Mouse (Mus musculus): ENCODE results near the gene Tcf7l2. TPM values are rescaled to one million over a fixed set of nuclear protein-coding genes. Genes with fewer than 3 reads are reported as not detected.

Gene Tcf7l2
- total and polyA plus RNA-seq, 2 experiments from 2014 or later, result 3.0 to 38.6 TPM

- Histone ChIP-seq H3K36me3 (replicated peaks; ENCODE audit: control insufficient read depth, insufficient read depth, low read length) (no peaks in the 10 kb centered on the region; the same call in 1 of the 2 replicates), H3K4me2 (ENCODE audit: low read depth, low read length) (no peak overlapping the region), H3K27ac (ENCODE audit: low read depth) (no peak overlapping the region), H3K4me1 (ENCODE audit: control insufficient read depth, insufficient read depth) (peaks cover 39% of the 10 kb centered on the region), H3K9me3 (replicated peaks; ENCODE audit: control insufficient read depth, low read length) (no peaks in the 10 kb centered on the region), H3K27me3 (ENCODE audit: control insufficient read depth, insufficient read depth, low read length) (no peaks in the 10 kb centered on the region), H3K4me3 (ENCODE audit: low read depth, low read length) (no peak overlapping the region), H3K9ac (replicated peaks; ENCODE audit: low read depth, low read length) (no peak overlapping the region)
- DNase-seq (ENCODE audit: low spot score), result no peak
- TF ChIP-seq EP300 (IDR thresholded peaks at IDR 0.05; ENCODE audit: low read depth), result no peak
- TF ChIP-seq CTCF (IDR thresholded peaks at IDR 0.05; ENCODE audit: low read depth), result no peak
- ATAC-seq (ENCODE audit: insufficient read depth, low read depth), result no peak
- WGBS, result 87% methylated on average over 8 of the region's 8 CpGs
Observed at GRCm38 (mm10) chr19:55794194-55794945, 52.8 kb downstream of the Tcf7l2 start.

GRCm38 (mm10) chr19:55794946-55795340 is 53.3 kb downstream of the Tcf7l2 start:
- H3K4me3 ChIP-seq (ENCODE audit: low read depth, low read length), result no peak overlapping the region
- H3K9me3 ChIP-seq (replicated peaks; ENCODE audit: control insufficient read depth, low read length), result no peaks in the 10 kb centered on the region
- H3K9ac ChIP-seq (replicated peaks; ENCODE audit: low read depth, low read length), result no peak overlapping the region
- DNase-seq (ENCODE audit: low spot score) (no peak), ATAC-seq (ENCODE audit: insufficient read depth, low read depth) (no peak)
- no peaks in the 10 kb centered on the region; the same call in 1 of the 2 replicates for H3K36me3 ChIP-seq (replicated peaks; ENCODE audit: control insufficient read depth, insufficient read depth, low read length)
- H3K4me2 ChIP-seq (ENCODE audit: low read depth, low read length), result no peak overlapping the region
- 95% methylated on average over 5 of the region's 5 CpGs for WGBS
- peaks cover 39% of the 10 kb centered on the region for H3K4me1 ChIP-seq (ENCODE audit: control insufficient read depth, insufficient read depth)
- TF ChIP-seq EP300 (IDR thresholded peaks at IDR 0.05; ENCODE audit: low read depth) (no peak), CTCF (IDR thresholded peaks at IDR 0.05; ENCODE audit: low read depth) (no peak)
- H3K27ac ChIP-seq (ENCODE audit: low read depth), result no peak overlapping the region
- no peaks in the 10 kb centered on the region for H3K27me3 ChIP-seq (ENCODE audit: control insufficient read depth, insufficient read depth, low read length)

GRCm38 (mm10) chr19:55795349-55795748 is 53.7 kb downstream of the Tcf7l2 start:
- no peaks in the 10 kb centered on the region for H3K9me3 ChIP-seq (replicated peaks; ENCODE audit: control insufficient read depth, low read length)
- H3K4me3 ChIP-seq (ENCODE audit: low read depth, low read length), result no peak overlapping the region
- no peak for TF ChIP-seq CTCF (IDR thresholded peaks at IDR 0.05; ENCODE audit: low read depth)
- ATAC-seq (ENCODE audit: insufficient read depth, low read depth), result no peak
- WGBS, result 44% methylated on average over 7 of the region's 7 CpGs
- no peaks in the 10 kb centered on the region; the same call in 1 of the 2 replicates for H3K36me3 ChIP-seq (replicated peaks; ENCODE audit: control insufficient read depth, insufficient read depth, low read length)
- no peaks in the 10 kb centered on the region for H3K27me3 ChIP-seq (ENCODE audit: control insufficient read depth, insufficient read depth, low read length)
- no peak overlapping the region for H3K4me2 ChIP-seq (ENCODE audit: low read depth, low read length)
- DNase-seq (ENCODE audit: low spot score), result no peak
- H3K4me1 ChIP-seq (ENCODE audit: control insufficient read depth, insufficient read depth), result peaks cover 39% of the 10 kb centered on the region
- H3K27ac ChIP-seq (ENCODE audit: low read depth), result 0 out of 2 replicates have a peak overlapping the region, but pooled peaks have one; percentile 11
- H3K9ac ChIP-seq (replicated peaks; ENCODE audit: low read depth, low read length), result no peak overlapping the region

- no peak for DNase-seq (ENCODE audit: low spot score)
- no peaks in the 10 kb centered on the region for H3K27me3 ChIP-seq (ENCODE audit: control insufficient read depth, insufficient read depth, low read length)
- no peak for TF ChIP-seq CTCF (IDR thresholded peaks at IDR 0.05; ENCODE audit: low read depth)
- no peak for TF ChIP-seq EP300 (IDR thresholded peaks at IDR 0.05; ENCODE audit: low read depth)
- H3K4me2 ChIP-seq (ENCODE audit: low read depth, low read length), result no peak overlapping the region
- peaks cover 24% of the 10 kb centered on the region for H3K4me1 ChIP-seq (ENCODE audit: control insufficient read depth, insufficient read depth)
- H3K9me3 ChIP-seq (replicated peaks; ENCODE audit: control insufficient read depth, low read length), result no peaks in the 10 kb centered on the region
- no peak for ATAC-seq (ENCODE audit: insufficient read depth, low read depth)
- H3K9ac ChIP-seq (replicated peaks; ENCODE audit: low read depth, low read length), result no peak overlapping the region
- no peak overlapping the region for H3K4me3 ChIP-seq (ENCODE audit: low read depth, low read length)
- 62% methylated on average over 3 of the region's 3 CpGs for WGBS
- no peaks in the 10 kb centered on the region; the same call in 1 of the 2 replicates for H3K36me3 ChIP-seq (replicated peaks; ENCODE audit: control insufficient read depth, insufficient read depth, low read length)
- H3K27ac ChIP-seq (ENCODE audit: low read depth), result peak overlapping the region; percentile 25; the same call in 1 of the 2 replicates
Observed at GRCm38 (mm10) chr19:55797834-55798233, 56.2 kb downstream of the Tcf7l2 start.

GRCm38 (mm10) chr19:55799411-55799810 is 57.8 kb downstream of the Tcf7l2 start:
- H3K27me3 ChIP-seq (ENCODE audit: control insufficient read depth, insufficient read depth, low read length), result no peaks in the 10 kb centered on the region
- H3K27ac ChIP-seq (ENCODE audit: low read depth), result no peak overlapping the region
- no peak overlapping the region for H3K4me3 ChIP-seq (ENCODE audit: low read depth, low read length)
- DNase-seq (ENCODE audit: low spot score) (no peak), ATAC-seq (ENCODE audit: insufficient read depth, low read depth) (no peak)
- TF ChIP-seq CTCF (IDR thresholded peaks at IDR 0.05; ENCODE audit: low read depth) (no peak), EP300 (IDR thresholded peaks at IDR 0.05; ENCODE audit: low read depth) (no peak)
- peaks cover 24% of the 10 kb centered on the region for H3K4me1 ChIP-seq (ENCODE audit: control insufficient read depth, insufficient read depth)
- no peak overlapping the region for H3K9ac ChIP-seq (replicated peaks; ENCODE audit: low read depth, low read length)
- H3K36me3 ChIP-seq (replicated peaks; ENCODE audit: control insufficient read depth, insufficient read depth, low read length), result no peaks in the 10 kb centered on the region; the same call in 1 of the 2 replicates
- H3K4me2 ChIP-seq (ENCODE audit: low read depth, low read length), result no peak overlapping the region
- H3K9me3 ChIP-seq (replicated peaks; ENCODE audit: control insufficient read depth, low read length), result no peaks in the 10 kb centered on the region

Data from heart, postnatal 0 days (tissue).